Mouse (Mus musculus): Measurements from ENCODE around the gene Thpo. TPM values are rescaled to one million over a fixed set of nuclear protein-coding genes. Genes with fewer than 3 reads are reported as not detected.
A peak's percentile ranks its signal among the peaks of the same experiment; 100 is the strongest.

The Thpo gene
- polyA plus RNA-seq, 1 experiment from 2014 or later: 8.9 TPM

- Histone ChIP-seq H3K9ac (replicated peaks) (peak overlapping the region; percentile 63), H3K4me3 (ENCODE audit: low read depth, low read length) (peak overlapping the region; percentile 78), H3K4me1 (ENCODE audit: insufficient read depth) (peaks cover 29% of the 10 kb centered on the region), H3K27me3 (ENCODE audit: insufficient read depth, low read length) (0 out of 2 replicates have a peak, but pooled peaks cover 3% of the 10 kb centered on the region), H3K36me3 (replicated peaks; ENCODE audit: insufficient read depth, low read length) (peaks cover 19% of the 10 kb centered on the region), H3K9me3 (ENCODE audit: low read length) (no peaks in the 10 kb centered on the region), H3K4me2 (ENCODE audit: low read depth, low read length) (peak overlapping the region; percentile 100), H3K27ac (ENCODE audit: low read depth) (peak overlapping the region; percentile 95)
- TF ChIP-seq CTCF (IDR thresholded peaks at IDR 0.05; ENCODE audit: low read depth) (no peak), EP300 (IDR thresholded peaks at IDR 0.05; ENCODE audit: low read depth) (no peak)
- ATAC-seq (peak; percentile 14), DNase-seq (no peak)
- WGBS (ENCODE audit: insufficient replicate concordance): 3% methylated on average over 17 of the region's 18 CpGs
Measured at GRCm38 (mm10) chr16:20717978-20718670, 16.2 kb downstream of the Thpo start.

- ATAC-seq: peak; percentile 90
- TF ChIP-seq EP300 (IDR thresholded peaks at IDR 0.05; ENCODE audit: low read depth) (peak; percentile 74; the same call in 1 of the 2 replicates), CTCF (IDR thresholded peaks at IDR 0.05; ENCODE audit: low read depth) (peak; percentile 93)
- H3K4me1 ChIP-seq (ENCODE audit: insufficient read depth): peaks cover 34% of the 10 kb centered on the region
Measured at GRCm38 (mm10) chr16:20717181-20717977, 16.9 kb downstream of the Thpo start, which contains the start of the genes Polr2h and Clcn2. Gene Polr2h (plus strand): TSS chr16:20717665. Gene Clcn2 (minus strand): TSS chr16:20717746.

GRCm38 (mm10) chr16:20716841-20717180 lies 17.5 kb downstream of the Thpo start:
- 2% methylated on average over 8 of the region's 8 CpGs for WGBS (ENCODE audit: insufficient replicate concordance)
- no peak for ATAC-seq
- H3K4me1 ChIP-seq (ENCODE audit: insufficient read depth): peaks cover 36% of the 10 kb centered on the region

More at GRCm38 (mm10) chr16:20717181-20717977, 16.9 kb downstream of the Thpo start, which contains the start of the genes Polr2h and Clcn2:
- 0 out of 2 replicates have a peak, but pooled peaks cover 3% of the 10 kb centered on the region for H3K27me3 ChIP-seq (ENCODE audit: insufficient read depth, low read length)
- no peaks in the 10 kb centered on the region for H3K9me3 ChIP-seq (ENCODE audit: low read length)
- peak within 1 kb of the TSS; percentile 100 for H3K4me2 ChIP-seq (ENCODE audit: low read depth, low read length)
- DNase-seq: peak; percentile 96
- H3K9ac ChIP-seq (replicated peaks): peak within 1 kb of the TSS; percentile 79
- peaks cover 17% of the 10 kb centered on the region for H3K36me3 ChIP-seq (replicated peaks; ENCODE audit: insufficient read depth, low read length)
- under 1% methylated on average over 62 of the region's 62 CpGs for WGBS (ENCODE audit: insufficient replicate concordance)
- peak within 1 kb of the TSS; percentile 95 for H3K27ac ChIP-seq (ENCODE audit: low read depth)
- peak within 1 kb of the TSS; percentile 78 for H3K4me3 ChIP-seq (ENCODE audit: low read depth, low read length)

GRCm38 (mm10) chr16:20715976-20716840 lies 18.1 kb downstream of the Thpo start:
- Histone ChIP-seq H3K9me3 (ENCODE audit: low read length) (no peaks in the 10 kb centered on the region), H3K9ac (replicated peaks) (peak overlapping the region; percentile 79), H3K27ac (ENCODE audit: low read depth) (peak overlapping the region; percentile 95), H3K4me3 (ENCODE audit: low read depth, low read length) (peak overlapping the region; percentile 78), H3K4me1 (ENCODE audit: insufficient read depth) (peaks cover 36% of the 10 kb centered on the region), H3K27me3 (ENCODE audit: insufficient read depth, low read length) (0 out of 2 replicates have a peak, but pooled peaks cover 3% of the 10 kb centered on the region), H3K4me2 (ENCODE audit: low read depth, low read length) (peak overlapping the region; percentile 100), H3K36me3 (replicated peaks; ENCODE audit: insufficient read depth, low read length) (peaks cover 10% of the 10 kb centered on the region)
- ATAC-seq (peak; percentile 50), DNase-seq (peak; percentile 83)
- WGBS (ENCODE audit: insufficient replicate concordance): 2% methylated on average over 47 of the region's 68 CpGs
- TF ChIP-seq CTCF (IDR thresholded peaks at IDR 0.05; ENCODE audit: low read depth): peak; percentile 33; the same call in 1 of the 2 replicates
- no peak for TF ChIP-seq EP300 (IDR thresholded peaks at IDR 0.05; ENCODE audit: low read depth)

More at GRCm38 (mm10) chr16:20716841-20717180, 17.5 kb downstream of the Thpo start:
- peak overlapping the region; percentile 78 for H3K4me3 ChIP-seq (ENCODE audit: low read depth, low read length)
- peak overlapping the region; percentile 100 for H3K4me2 ChIP-seq (ENCODE audit: low read depth, low read length)
- TF ChIP-seq EP300 (IDR thresholded peaks at IDR 0.05; ENCODE audit: low read depth) (no peak), CTCF (IDR thresholded peaks at IDR 0.05; ENCODE audit: low read depth) (no peak)
- DNase-seq: no peak
- H3K36me3 ChIP-seq (replicated peaks; ENCODE audit: insufficient read depth, low read length): peaks cover 15% of the 10 kb centered on the region
- peak overlapping the region; percentile 95 for H3K27ac ChIP-seq (ENCODE audit: low read depth)
- peak overlapping the region; percentile 79 for H3K9ac ChIP-seq (replicated peaks)
- no peaks in the 10 kb centered on the region for H3K9me3 ChIP-seq (ENCODE audit: low read length)
- H3K27me3 ChIP-seq (ENCODE audit: insufficient read depth, low read length): 0 out of 2 replicates have a peak, but pooled peaks cover 3% of the 10 kb centered on the region

- H3K9ac ChIP-seq (replicated peaks): peak overlapping the region; percentile 79
- 0 out of 2 replicates have a peak, but pooled peaks cover 3% of the 10 kb centered on the region for H3K27me3 ChIP-seq (ENCODE audit: insufficient read depth, low read length)
- H3K4me3 ChIP-seq (ENCODE audit: low read depth, low read length): peak overlapping the region; percentile 78
- WGBS (ENCODE audit: insufficient replicate concordance): 12% methylated on average over 12 of the region's 12 CpGs
- no peaks in the 10 kb centered on the region for H3K9me3 ChIP-seq (ENCODE audit: low read length)
- H3K27ac ChIP-seq (ENCODE audit: low read depth): peak overlapping the region; percentile 95
- TF ChIP-seq EP300 (IDR thresholded peaks at IDR 0.05; ENCODE audit: low read depth) (no peak), CTCF (IDR thresholded peaks at IDR 0.05; ENCODE audit: low read depth) (no peak)
- ATAC-seq (no peak), DNase-seq (no peak)
- peak overlapping the region; percentile 100 for H3K4me2 ChIP-seq (ENCODE audit: low read depth, low read length)
- peaks cover 11% of the 10 kb centered on the region for H3K36me3 ChIP-seq (replicated peaks; ENCODE audit: insufficient read depth, low read length)
- peaks cover 36% of the 10 kb centered on the region for H3K4me1 ChIP-seq (ENCODE audit: insufficient read depth)
Measured at GRCm38 (mm10) chr16:20715566-20715965, 18.7 kb downstream of the Thpo start.

Measured in liver, postnatal 0 days (tissue).